Mouse (Mus musculus) bone marrow, adult 2 months (tissue): ENCODE results near the gene Slc5a2. TPM values are rescaled to one million over a fixed set of nuclear protein-coding genes. Genes with fewer than 3 reads are reported as not detected.

Experiments used
- H3K27ac ChIP-seq: fragments of 200-500 bp; 2 replicates; pipeline ENCODE4 v1.5.1; 2012; ENCODE audit warnings: low read depth, mild to moderate bottlenecking, control low read depth, inconsistent platforms, low read length; ENCODE audit not compliant: control insufficient read depth, poor library complexity, insufficient read depth
- H3K4me1 ChIP-seq: fragments of 200-500 bp; 2 replicates; pipeline ENCODE4 v1.6.1; 2011; ENCODE audit warnings: low read length; ENCODE audit not compliant: control insufficient read depth, insufficient read depth
- H3K4me3 ChIP-seq: fragments of 200-500 bp; replicated peaks from 2 replicates; pipeline ENCODE3; 2011; ENCODE audit warnings: mild to moderate bottlenecking, low read depth, low read length, control low read depth; ENCODE audit not compliant: control insufficient read depth
- CTCF ChIP-seq: fragments of 200-500 bp; IDR thresholded peaks from 2 replicates; pipeline ENCODE4 v1.5.1; 2011; ENCODE audit warnings: low read length, control low read depth; ENCODE audit not compliant: control insufficient read depth, insufficient read depth
- POLR2A ChIP-seq: fragments of 200-500 bp; IDR thresholded peaks from 2 replicates; pipeline ENCODE4 v1.6.1; 2011; ENCODE audit warnings: low read depth, mild to moderate bottlenecking, control low read depth, low read length, borderline replicate concordance; ENCODE audit not compliant: control insufficient read depth
- WGBS: fragments of 180-500 bp; shearing (Covaris S2); methylation state at CpG from one replicate; pipeline ENCODE4 v1.1.7; 2018; 5-methylcytosine and 5-hydroxymethylcytosine counted together
- polyA plus RNA-seq: library from polyadenylated mRNA; stranded (reverse); fragments of >200 nt; gene quantifications from 2 replicates; pipeline ENCODE4 v1.2.4, GENCODE M21; 2011; ENCODE audit warnings: low replicate concordance; ENCODE audit not compliant: missing spikeins, insufficient read depth, insufficient read length

The Slc5a2 gene
- polyA plus RNA-seq, 1 experiment: 3.6 TPM

GRCm38 (mm10) chr7:128237593-128237926 is 27.9 kb upstream of the Slc5a2 start:
- peak overlapping the region; percentile 80 for H3K4me3 ChIP-seq
- WGBS: 0% methylated on average over 25 of the region's 25 CpGs
- no peak for TF ChIP-seq POLR2A
- peaks cover 5% of the 10 kb centered on the region for H3K4me1 ChIP-seq
- peak overlapping the region; percentile 98 for H3K27ac ChIP-seq

GRCm38 (mm10) chr7:128237927-128238778 is 27.3 kb upstream of the Slc5a2 start, which contains the start of gene 9130023H24Rik:
Gene 9130023H24Rik (minus strand): TSS chr7:128238031.
- Histone ChIP-seq H3K27ac (peak within 1 kb of the TSS; percentile 98), H3K4me3 (peak within 1 kb of the TSS; percentile 80), H3K4me1 (peaks cover 5% of the 10 kb centered on the region)
- peak; percentile 31; the same call in 1 of the 2 replicates for TF ChIP-seq CTCF
- no peak for TF ChIP-seq POLR2A
- WGBS: under 1% methylated on average over 68 of the region's 72 CpGs

- peaks cover 5% of the 10 kb centered on the region for H3K4me1 ChIP-seq
- no peak overlapping the region for H3K4me3 ChIP-seq
- TF ChIP-seq CTCF: 0 out of 2 replicates have a peak, but pooled peaks have one; percentile 18
- no peak for TF ChIP-seq POLR2A
- no peak overlapping the region for H3K27ac ChIP-seq
- WGBS: 28% methylated on average over 4 of the region's 4 CpGs
Measured at GRCm38 (mm10) chr7:128238991-128239390, 26.5 kb upstream of the Slc5a2 start.

GRCm38 (mm10) chr7:128240131-128240784 is 25.2 kb upstream of the Slc5a2 start:
- WGBS: 87% methylated on average over 27 of the region's 27 CpGs
- TF ChIP-seq POLR2A (no peak), CTCF (no peak)
- Histone ChIP-seq H3K4me1 (peaks cover 5% of the 10 kb centered on the region), H3K4me3 (no peak overlapping the region), H3K27ac (no peak overlapping the region)

GRCm38 (mm10) chr7:128242331-128242730 is 23.1 kb upstream of the Slc5a2 start:
- no peaks in the 10 kb centered on the region; the same call in 1 of the 2 replicates for H3K4me1 ChIP-seq
- no peak overlapping the region for H3K27ac ChIP-seq
- WGBS: 94% methylated on average over 16 of the region's 16 CpGs
- H3K4me3 ChIP-seq: no peak overlapping the region
- TF ChIP-seq CTCF (no peak), POLR2A (no peak)

- 92% methylated on average over 10 of the region's 10 CpGs for WGBS
- no peak overlapping the region for H3K27ac ChIP-seq
- TF ChIP-seq POLR2A (no peak), CTCF (no peak)
- H3K4me3 ChIP-seq: no peak overlapping the region
- no peaks in the 10 kb centered on the region for H3K4me1 ChIP-seq
Measured at GRCm38 (mm10) chr7:128243921-128244320, 21.5 kb upstream of the Slc5a2 start.

GRCm38 (mm10) chr7:128244410-128245025 is 20.9 kb upstream of the Slc5a2 start:
- WGBS: 90% methylated on average over 18 of the region's 18 CpGs
- Histone ChIP-seq H3K27ac (no peak overlapping the region), H3K4me1 (no peaks in the 10 kb centered on the region), H3K4me3 (no peak overlapping the region)
- no peak for TF ChIP-seq POLR2A
- no peak for TF ChIP-seq CTCF

- no peak for TF ChIP-seq CTCF
- TF ChIP-seq POLR2A: no peak
- H3K27ac ChIP-seq: no peak overlapping the region
- 88% methylated on average over 4 of the region's 4 CpGs for WGBS
- peaks cover 2% of the 10 kb centered on the region for H3K4me1 ChIP-seq
- H3K4me3 ChIP-seq: no peak overlapping the region
Measured at GRCm38 (mm10) chr7:128245547-128245946, 19.9 kb upstream of the Slc5a2 start.
